Mouse (Mus musculus) intestine, postnatal 0 days (tissue): ENCODE data around the gene Apeh. TPM values are rescaled to one million over a fixed set of nuclear protein-coding genes. Genes with fewer than 3 reads are reported as not detected.

Source experiments
- ATAC-seq: fragments of 200-750 bp; cut with Nextera tagmentation; 2 replicates; pipeline ENCODE4 v1.8.0; 2017; ENCODE audit warnings: mild to moderate bottlenecking, moderate TSS enrichment, moderate library complexity
- H3K27ac ChIP-seq: fragments of 300-500 bp; sonication (generic); 2 replicates; pipeline ENCODE4 v1.5.1; 2014; ENCODE audit warnings: mild to moderate bottlenecking, low read depth, low read length, moderate library complexity
- H3K27me3 ChIP-seq: fragments of 300-500 bp; sonication (generic); replicated peaks from 2 replicates; pipeline ENCODE4 v1.6.1; 2014; ENCODE audit warnings: low read length, mixed read lengths; ENCODE audit not compliant: control insufficient read depth, insufficient read depth
- H3K36me3 ChIP-seq: fragments of 300-500 bp; sonication (generic); 2 replicates; pipeline ENCODE4 v1.6.1; 2014; ENCODE audit warnings: mild to moderate bottlenecking, moderate library complexity; ENCODE audit not compliant: control insufficient read depth, insufficient read depth
- H3K4me1 ChIP-seq: fragments of 300-500 bp; sonication (generic); replicated peaks from 2 replicates; pipeline ENCODE4 v1.6.1; 2014; ENCODE audit warnings: antibody characterized with exemption, low read length, mixed read lengths; ENCODE audit not compliant: control insufficient read depth, insufficient read depth
- H3K4me2 ChIP-seq: fragments of 300-500 bp; sonication (generic); replicated peaks from 2 replicates; pipeline ENCODE4 v1.6.1; 2014; ENCODE audit warnings: low read depth, mild to moderate bottlenecking, moderate library complexity
- H3K4me3 ChIP-seq: fragments of 300-500 bp; sonication (generic); 2 replicates; pipeline ENCODE4 v1.5.1; 2014; ENCODE audit warnings: low read depth, low read length
- H3K9ac ChIP-seq: fragments of 300-500 bp; sonication (generic); 2 replicates; pipeline ENCODE4 v1.6.1; 2014; ENCODE audit warnings: mild to moderate bottlenecking, low read depth, low read length
- H3K9me3 ChIP-seq: fragments of 300-500 bp; sonication (generic); 2 replicates; pipeline ENCODE4 v1.6.1; 2016; ENCODE audit warnings: mixed run types; ENCODE audit not compliant: control insufficient read depth
- CTCF ChIP-seq: sonication (generic); IDR thresholded peaks from 2 replicates; pipeline ENCODE4 v1.5.1; 2016; ENCODE audit warnings: low read depth, mild to moderate bottlenecking, control low read depth, antibody characterized with exemption, moderate library complexity
- WGBS: fragments of 180-500 bp; shearing (Covaris S2); extraction: QIAGEN DNeasy Blood & Tissue Kit; methylation state at CpG from one replicate; pipeline ENCODE4 v1.1.7; 2014; 5-methylcytosine and 5-hydroxymethylcytosine counted together
- polyA plus RNA-seq: library from polyadenylated mRNA; unstranded; fragments of >200 nt; fragmentation: Nextera tagmentation; extraction: Ambion mirVana; gene quantifications from 2 replicates; pipeline ENCODE4 v1.2.1, GENCODE M21; 2015

Gene Apeh
- polyA plus RNA-seq, 1 experiment from 2014 or later: 82.6 TPM

DNA sequence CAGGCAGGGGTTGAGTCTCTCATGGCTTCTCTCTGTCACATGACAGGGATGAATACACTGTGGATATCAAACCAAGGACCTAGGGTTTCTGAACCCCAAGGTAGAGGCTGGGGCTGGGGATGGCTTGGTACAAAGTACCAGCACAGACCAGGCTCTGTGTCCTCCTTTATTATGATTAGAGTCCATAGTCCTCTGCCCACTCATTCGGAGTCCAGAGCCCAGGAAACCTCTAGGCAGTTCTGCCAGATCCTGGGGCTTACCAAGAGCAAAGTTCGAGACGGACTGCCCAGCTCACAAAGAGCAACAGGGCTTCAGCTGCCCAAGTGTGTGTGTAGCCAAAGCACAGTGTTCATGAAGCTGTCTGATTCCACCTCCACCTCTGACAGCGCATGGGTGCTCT, 9.1 kb downstream of the Apeh start:
- H3K4me2 ChIP-seq: no peak overlapping the region
- H3K27me3 ChIP-seq: no peaks in the 10 kb centered on the region
- TF ChIP-seq CTCF: no peak
- H3K4me3 ChIP-seq: no peak overlapping the region
- ATAC-seq: peak; percentile 62
- H3K27ac ChIP-seq: peak overlapping the region; percentile 22
- H3K36me3 ChIP-seq: peaks cover 57% of the 10 kb centered on the region
- 70% methylated on average over 4 of the region's 4 CpGs for WGBS
- no peaks in the 10 kb centered on the region for H3K9me3 ChIP-seq
- no peak overlapping the region for H3K9ac ChIP-seq
- peaks cover 14% of the 10 kb centered on the region for H3K4me1 ChIP-seq

DNA sequence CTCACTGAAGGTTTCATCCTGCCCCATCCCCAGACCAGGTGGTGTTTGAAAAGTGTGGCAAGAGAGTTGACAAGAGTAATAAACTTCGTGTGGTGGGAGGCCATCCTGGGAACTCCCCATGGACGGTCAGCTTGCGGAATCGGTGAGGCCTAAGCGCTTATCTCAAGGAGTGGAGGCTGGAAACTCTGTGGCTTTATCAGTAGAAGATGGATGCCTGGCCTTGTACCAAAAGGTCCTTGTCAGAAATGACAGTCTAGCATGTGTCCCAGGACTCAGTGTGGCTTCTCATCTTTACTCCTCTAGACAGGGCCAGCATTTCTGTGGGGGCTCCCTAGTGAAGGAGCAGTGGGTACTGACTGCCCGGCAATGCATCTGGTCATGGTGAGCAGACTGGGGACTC, 10.8 kb downstream of the Apeh start:
- Histone ChIP-seq H3K27me3 (no peaks in the 10 kb centered on the region), H3K4me2 (no peak overlapping the region), H3K9ac (no peak overlapping the region), H3K27ac (no peak overlapping the region), H3K4me1 (peaks cover 17% of the 10 kb centered on the region), H3K4me3 (no peak overlapping the region), H3K36me3 (peaks cover 40% of the 10 kb centered on the region), H3K9me3 (no peaks in the 10 kb centered on the region)
- WGBS: 57% methylated on average over 6 of the region's 6 CpGs
- TF ChIP-seq CTCF: no peak
- ATAC-seq: no peak

GRCm38 (mm10) chr9:108082988-108083431, 11.4 kb downstream of the Apeh start, which contains the start of gene Rnf123:
TSS of gene Rnf123 (minus strand) at chr9:108083346.
- H3K36me3 ChIP-seq: peaks cover 35% of the 10 kb centered on the region
- no peak for TF ChIP-seq CTCF
- no peaks in the 10 kb centered on the region for H3K27me3 ChIP-seq
- WGBS: 30% methylated on average over 12 of the region's 12 CpGs
- 0 out of 2 replicates have a peak within 1 kb of the TSS, but pooled peaks have one; percentile 9 for H3K4me3 ChIP-seq
- peak within 1 kb of the TSS; percentile 4; the same call in 1 of the 2 replicates for H3K9ac ChIP-seq
- peak; percentile 12; the same call in 1 of the 2 replicates for ATAC-seq
- H3K4me2 ChIP-seq: peak within 1 kb of the TSS; percentile 39
- H3K9me3 ChIP-seq: no peaks in the 10 kb centered on the region
- peaks cover 17% of the 10 kb centered on the region for H3K4me1 ChIP-seq
- no peak within 1 kb of the TSS for H3K27ac ChIP-seq

DNA sequence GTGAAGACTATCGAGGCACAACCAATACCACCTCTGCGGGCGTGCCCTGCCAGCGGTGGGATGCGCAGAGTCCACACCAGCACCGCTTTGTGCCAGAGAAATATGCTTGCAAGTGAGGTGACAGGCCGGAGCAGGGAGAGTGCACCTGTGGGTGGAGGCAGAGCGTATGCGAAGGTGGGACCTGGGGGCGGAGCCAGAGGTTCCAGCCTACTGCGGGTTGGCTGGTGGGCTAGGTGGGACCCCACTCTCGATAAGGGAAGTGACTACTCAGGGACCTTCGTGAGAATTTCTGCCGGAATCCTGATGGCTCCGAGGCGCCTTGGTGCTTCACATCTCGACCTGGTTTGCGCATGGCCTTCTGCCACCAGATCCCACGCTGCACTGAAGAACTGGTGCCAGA, 11.9 kb downstream of the Apeh start:
- Histone ChIP-seq H3K4me3 (0 out of 2 replicates have a peak overlapping the region, but pooled peaks have one; percentile 9), H3K9ac (peak overlapping the region; percentile 4; the same call in 1 of the 2 replicates)
- no peak for ATAC-seq

DNA sequence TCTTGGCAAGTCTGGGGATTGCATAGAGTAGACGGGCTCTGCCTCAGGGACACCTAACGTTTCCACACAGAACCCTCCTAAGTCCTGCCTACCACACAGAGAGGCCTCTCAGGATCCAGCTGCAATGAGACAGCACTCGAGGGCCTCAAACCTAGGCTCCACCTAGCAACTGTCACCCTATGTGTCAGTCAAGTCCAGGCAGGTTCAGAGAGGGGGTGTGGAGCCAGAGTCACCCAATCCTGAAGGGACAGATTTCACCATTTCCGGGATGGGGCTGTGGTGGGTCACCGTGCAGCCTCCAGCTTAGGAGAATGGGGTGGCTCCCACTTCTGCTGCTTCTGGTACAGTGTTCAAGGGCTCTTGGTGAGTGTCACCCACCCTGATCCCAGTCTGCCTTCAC, 14.2 kb downstream of the Apeh start, which contains the start of gene Mst1:
Mst1 (plus strand) TSS at position 269 of the 400 bp plus-strand sequence.
- H3K9me3 ChIP-seq: no peaks in the 10 kb centered on the region
- H3K27ac ChIP-seq: peak within 1 kb of the TSS; percentile 68; the same call in 1 of the 2 replicates
- no peaks in the 10 kb centered on the region for H3K27me3 ChIP-seq
- peaks cover 12% of the 10 kb centered on the region for H3K36me3 ChIP-seq
- H3K9ac ChIP-seq: peak within 1 kb of the TSS; percentile 82
- no peak for TF ChIP-seq CTCF
- WGBS: 67% methylated on average over 5 of the region's 5 CpGs
- H3K4me3 ChIP-seq: peak within 1 kb of the TSS; percentile 63
- no peak for ATAC-seq
- H3K4me1 ChIP-seq: peaks cover 17% of the 10 kb centered on the region
- peak within 1 kb of the TSS; percentile 85 for H3K4me2 ChIP-seq

More for the DNA sequence above, 11.9 kb downstream of the Apeh start:
- H3K4me2 ChIP-seq: peak overlapping the region; percentile 39
- no peaks in the 10 kb centered on the region for H3K27me3 ChIP-seq
- WGBS: 1% methylated on average over 19 of the region's 19 CpGs
- H3K9me3 ChIP-seq: no peaks in the 10 kb centered on the region
- peaks cover 17% of the 10 kb centered on the region for H3K4me1 ChIP-seq
- H3K27ac ChIP-seq: no peak overlapping the region
- peaks cover 30% of the 10 kb centered on the region for H3K36me3 ChIP-seq
- TF ChIP-seq CTCF: no peak

GRCm38 (mm10) chr9:108073141-108073930, 21.1 kb downstream of the Apeh start:
- H3K36me3 ChIP-seq: peaks cover 40% of the 10 kb centered on the region
- no peak for TF ChIP-seq CTCF
- 70% methylated on average over 7 of the region's 7 CpGs for WGBS
- ATAC-seq: no peak
- no peaks in the 10 kb centered on the region for H3K9me3 ChIP-seq
- H3K4me2 ChIP-seq: no peak overlapping the region
- no peaks in the 10 kb centered on the region for H3K27me3 ChIP-seq
- 0 out of 2 replicates have a peak overlapping the region, but pooled peaks have one; percentile 11 for H3K27ac ChIP-seq
- no peak overlapping the region for H3K9ac ChIP-seq
- no peak overlapping the region for H3K4me3 ChIP-seq
- no peaks in the 10 kb centered on the region for H3K4me1 ChIP-seq
